Mouse (Mus musculus): ENCODE results near the gene Nf1. TPM values are rescaled to one million over a fixed set of nuclear protein-coding genes. Genes with fewer than 3 reads are reported as not detected.

Nf1 gene
- polyA plus RNA-seq, 1 experiment from 2014 or later, result 6.6 TPM

- Histone ChIP-seq H3K4me3 (ENCODE audit: low read length) (no peak overlapping the region), H3K4me2 (replicated peaks; ENCODE audit: low read depth, low read length) (no peak overlapping the region), H3K9me3 (ENCODE audit: low read length) (no peaks in the 10 kb centered on the region), H3K9ac (replicated peaks; ENCODE audit: low read length) (no peak overlapping the region), H3K36me3 (ENCODE audit: insufficient read depth, low read length) (no peaks in the 10 kb centered on the region), H3K27me3 (ENCODE audit: insufficient read depth, low read length) (no peaks in the 10 kb centered on the region), H3K27ac (ENCODE audit: low read length) (no peak overlapping the region), H3K4me1 (ENCODE audit: insufficient read depth, low read length) (no peaks in the 10 kb centered on the region)
- no peak for ATAC-seq (ENCODE audit: low FRiP score, low TSS enrichment)
- WGBS, result 87% methylated on average over 3 of the region's 3 CpGs
Observed at GRCm38 (mm10) chr11:79356995-79357394, 17.5 kb downstream of the Nf1 start.

DNA sequence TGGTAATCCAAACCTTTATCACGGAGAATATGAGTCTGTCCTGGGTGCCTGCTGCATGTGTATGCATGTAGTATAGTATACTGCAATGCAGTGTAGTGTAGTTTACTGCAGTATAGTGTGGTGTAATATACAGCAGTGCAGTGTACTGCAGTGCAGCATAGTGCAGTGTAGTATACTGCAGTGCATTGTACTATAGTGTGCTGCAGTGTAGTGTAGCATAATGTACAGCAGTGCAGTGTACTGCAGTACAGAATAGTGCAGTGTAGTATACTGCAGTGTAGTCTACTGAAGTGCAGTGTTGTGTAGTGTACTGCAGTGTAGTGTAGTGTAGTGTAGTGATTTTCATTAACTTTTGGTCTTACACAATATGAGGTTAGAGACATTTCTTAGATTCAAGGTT is 17.9 kb downstream of the Nf1 start:
- Histone ChIP-seq H3K9me3 (ENCODE audit: low read length) (no peaks in the 10 kb centered on the region), H3K27ac (ENCODE audit: low read length) (no peak overlapping the region), H3K27me3 (ENCODE audit: insufficient read depth, low read length) (no peaks in the 10 kb centered on the region), H3K4me1 (ENCODE audit: insufficient read depth, low read length) (no peaks in the 10 kb centered on the region), H3K9ac (replicated peaks; ENCODE audit: low read length) (no peak overlapping the region), H3K4me3 (ENCODE audit: low read length) (no peak overlapping the region), H3K36me3 (ENCODE audit: insufficient read depth, low read length) (no peaks in the 10 kb centered on the region), H3K4me2 (replicated peaks; ENCODE audit: low read depth, low read length) (no peak overlapping the region)
- WGBS, result 91% methylated on average over 1 of the region's 1 CpGs
- peak; percentile 23; the same call in 1 of the 2 replicates for ATAC-seq (ENCODE audit: low FRiP score, low TSS enrichment)

DNA sequence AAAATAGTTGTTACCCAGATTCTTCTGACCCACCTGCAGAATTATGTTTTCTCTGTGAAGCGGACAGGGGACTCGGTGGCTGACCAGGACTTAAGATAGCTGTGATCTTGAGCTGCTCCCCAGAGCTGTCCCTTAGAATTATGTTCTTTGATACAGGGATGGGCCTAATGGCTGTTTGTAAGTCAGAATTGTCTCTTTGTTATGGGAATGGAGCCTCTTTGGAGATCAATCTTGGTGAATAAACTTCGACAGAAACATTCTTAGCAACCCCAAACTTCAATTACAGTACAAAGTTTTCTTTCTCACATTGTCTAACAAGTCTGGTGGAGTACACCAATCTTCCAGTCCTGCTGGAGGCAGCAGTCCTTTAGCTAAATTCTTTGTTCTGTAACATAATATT is 25.5 kb downstream of the Nf1 start:
- Histone ChIP-seq H3K27ac (ENCODE audit: low read length) (no peak overlapping the region), H3K4me3 (ENCODE audit: low read length) (no peak overlapping the region), H3K4me2 (replicated peaks; ENCODE audit: low read depth, low read length) (no peak overlapping the region), H3K27me3 (ENCODE audit: insufficient read depth, low read length) (no peaks in the 10 kb centered on the region), H3K4me1 (ENCODE audit: insufficient read depth, low read length) (peaks cover 7% of the 10 kb centered on the region; the same call in 1 of the 2 replicates), H3K9ac (replicated peaks; ENCODE audit: low read length) (no peak overlapping the region), H3K9me3 (ENCODE audit: low read length) (0 out of 2 replicates have a peak, but pooled peaks cover 2% of the 10 kb centered on the region), H3K36me3 (ENCODE audit: insufficient read depth, low read length) (no peaks in the 10 kb centered on the region)
- 87% methylated on average over 3 of the region's 3 CpGs for WGBS
- no peak for ATAC-seq (ENCODE audit: low FRiP score, low TSS enrichment)

DNA sequence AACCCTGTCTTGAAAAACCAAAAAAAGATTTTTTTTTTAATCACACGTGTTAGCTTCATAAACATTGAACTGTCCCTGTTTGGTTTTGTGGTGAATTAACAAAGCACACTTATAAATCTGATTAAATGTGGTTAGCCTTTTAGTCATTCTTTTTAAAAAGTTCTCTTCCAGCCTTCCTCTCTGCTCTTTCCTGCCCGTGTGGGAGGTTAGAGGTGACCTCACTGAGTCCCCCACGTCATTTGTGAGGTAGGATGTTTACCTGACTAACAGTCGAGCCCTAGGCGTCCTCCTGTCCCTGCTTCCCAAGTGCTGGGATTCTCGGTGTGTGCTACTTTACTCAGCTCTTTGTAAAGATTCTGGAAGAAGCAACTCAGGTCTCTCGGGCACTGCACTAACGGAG is 26.8 kb downstream of the Nf1 start:
- Histone ChIP-seq H3K4me3 (ENCODE audit: low read length) (no peak overlapping the region), H3K9ac (replicated peaks; ENCODE audit: low read length) (no peak overlapping the region), H3K4me1 (ENCODE audit: insufficient read depth, low read length) (peaks cover 7% of the 10 kb centered on the region; the same call in 1 of the 2 replicates), H3K4me2 (replicated peaks; ENCODE audit: low read depth, low read length) (no peak overlapping the region), H3K27me3 (ENCODE audit: insufficient read depth, low read length) (no peaks in the 10 kb centered on the region), H3K9me3 (ENCODE audit: low read length) (0 out of 2 replicates have a peak, but pooled peaks cover 2% of the 10 kb centered on the region), H3K36me3 (ENCODE audit: insufficient read depth, low read length) (no peaks in the 10 kb centered on the region), H3K27ac (ENCODE audit: low read length) (no peak overlapping the region)
- 32% methylated on average over 8 of the region's 8 CpGs for WGBS
- no peak for ATAC-seq (ENCODE audit: low FRiP score, low TSS enrichment)

DNA sequence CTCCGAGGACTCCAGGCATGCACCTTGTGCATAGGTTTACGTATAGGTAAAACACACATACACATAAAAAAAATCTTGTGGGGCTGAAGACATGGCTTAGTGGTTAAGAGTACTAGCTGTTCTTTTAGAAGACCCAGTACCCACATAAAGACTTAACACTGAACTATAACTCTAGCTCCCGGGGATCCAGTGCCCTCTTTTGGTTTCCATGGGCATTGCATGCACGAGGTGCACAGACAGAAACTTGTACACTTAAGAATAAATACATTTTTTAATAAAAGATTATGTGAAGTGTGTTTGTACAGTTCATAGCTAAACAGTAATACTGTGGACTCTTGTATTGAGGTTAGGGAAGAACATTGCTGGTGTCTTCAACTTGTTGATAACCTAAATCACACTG is 33.5 kb downstream of the Nf1 start:
- H3K9me3 ChIP-seq (ENCODE audit: low read length), result no peaks in the 10 kb centered on the region
- no peaks in the 10 kb centered on the region for H3K27me3 ChIP-seq (ENCODE audit: insufficient read depth, low read length)
- no peaks in the 10 kb centered on the region for H3K4me1 ChIP-seq (ENCODE audit: insufficient read depth, low read length)
- peaks cover 3% of the 10 kb centered on the region; the same call in 1 of the 2 replicates for H3K36me3 ChIP-seq (ENCODE audit: insufficient read depth, low read length)
- H3K4me3 ChIP-seq (ENCODE audit: low read length), result no peak overlapping the region
- ATAC-seq (ENCODE audit: low FRiP score, low TSS enrichment), result no peak
- no peak overlapping the region for H3K9ac ChIP-seq (replicated peaks; ENCODE audit: low read length)
- H3K27ac ChIP-seq (ENCODE audit: low read length), result no peak overlapping the region
- WGBS, result 94% methylated on average over 4 of the region's 4 CpGs
- H3K4me2 ChIP-seq (replicated peaks; ENCODE audit: low read depth, low read length), result no peak overlapping the region

DNA sequence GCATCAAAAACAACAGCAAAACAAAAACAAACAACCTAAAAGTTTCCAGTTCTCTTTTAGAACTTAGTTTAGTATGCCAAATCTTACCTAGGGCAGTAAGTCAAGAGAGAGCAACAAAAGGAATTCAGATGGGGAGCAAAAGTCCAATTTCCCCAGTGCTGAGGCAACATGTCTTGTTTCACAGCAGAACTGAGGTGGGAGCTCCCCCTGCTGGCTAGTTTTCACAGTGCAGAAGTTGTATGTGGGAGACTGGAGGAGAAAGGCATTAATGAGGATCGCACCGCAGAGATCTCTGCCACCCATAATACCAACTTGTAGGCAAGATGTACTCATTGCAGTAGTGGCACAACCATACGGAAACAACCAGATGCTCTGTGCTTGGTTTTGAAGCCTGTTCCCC is 58.8 kb downstream of the Nf1 start:
- no peaks in the 10 kb centered on the region for H3K9me3 ChIP-seq (ENCODE audit: low read length)
- H3K4me1 ChIP-seq (ENCODE audit: insufficient read depth, low read length), result no peaks in the 10 kb centered on the region
- no peak overlapping the region for H3K4me2 ChIP-seq (replicated peaks; ENCODE audit: low read depth, low read length)
- no peak overlapping the region for H3K4me3 ChIP-seq (ENCODE audit: low read length)
- H3K36me3 ChIP-seq (ENCODE audit: insufficient read depth, low read length), result peaks cover 15% of the 10 kb centered on the region
- no peak overlapping the region for H3K9ac ChIP-seq (replicated peaks; ENCODE audit: low read length)
- 63% methylated on average over 3 of the region's 3 CpGs for WGBS
- no peak overlapping the region for H3K27ac ChIP-seq (ENCODE audit: low read length)
- H3K27me3 ChIP-seq (ENCODE audit: insufficient read depth, low read length), result no peaks in the 10 kb centered on the region
- no peak for ATAC-seq (ENCODE audit: low FRiP score, low TSS enrichment)

DNA sequence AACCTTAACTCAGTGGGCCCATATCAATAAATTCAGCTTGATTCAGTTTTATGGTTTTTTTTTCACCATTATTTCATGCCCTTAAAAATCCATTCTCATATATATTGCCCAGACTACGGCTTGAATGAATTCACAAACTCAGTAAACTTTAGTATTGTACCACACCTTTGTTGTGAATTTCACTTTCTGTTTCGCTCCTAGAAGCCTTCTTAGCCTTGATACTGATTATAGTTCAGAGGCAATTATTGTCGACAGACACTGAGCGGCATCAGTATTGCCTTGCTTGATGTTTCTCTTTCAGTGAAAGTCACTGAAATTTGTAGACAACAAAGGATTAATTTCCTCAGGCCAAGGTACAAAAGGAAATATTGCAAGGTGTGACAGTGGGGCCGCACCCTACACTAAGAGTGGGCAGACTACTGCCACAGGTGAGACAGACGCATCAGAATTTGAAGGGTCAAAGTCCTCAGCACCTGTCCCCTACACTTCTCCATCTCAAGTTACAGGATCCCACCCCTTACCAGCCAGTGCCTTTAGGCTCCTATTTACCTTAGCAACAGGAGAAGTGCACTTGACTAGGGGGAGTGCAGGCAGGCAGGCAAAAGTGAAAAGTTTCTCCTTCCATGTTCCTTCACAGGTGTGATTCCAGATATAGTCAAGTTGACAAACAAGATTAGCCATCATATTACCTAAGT is 64.3 kb downstream of the Nf1 start:
- Histone ChIP-seq H3K27me3 (ENCODE audit: insufficient read depth, low read length) (no peaks in the 10 kb centered on the region), H3K27ac (ENCODE audit: low read length) (no peak overlapping the region), H3K36me3 (ENCODE audit: insufficient read depth, low read length) (peaks cover 16% of the 10 kb centered on the region), H3K4me3 (ENCODE audit: low read length) (no peak overlapping the region), H3K9me3 (ENCODE audit: low read length) (no peaks in the 10 kb centered on the region), H3K4me2 (replicated peaks; ENCODE audit: low read depth, low read length) (no peak overlapping the region), H3K4me1 (ENCODE audit: insufficient read depth, low read length) (no peaks in the 10 kb centered on the region), H3K9ac (replicated peaks; ENCODE audit: low read length) (no peak overlapping the region)
- 90% methylated on average over 6 of the region's 6 CpGs for WGBS
- ATAC-seq (ENCODE audit: low FRiP score, low TSS enrichment), result no peak

DNA sequence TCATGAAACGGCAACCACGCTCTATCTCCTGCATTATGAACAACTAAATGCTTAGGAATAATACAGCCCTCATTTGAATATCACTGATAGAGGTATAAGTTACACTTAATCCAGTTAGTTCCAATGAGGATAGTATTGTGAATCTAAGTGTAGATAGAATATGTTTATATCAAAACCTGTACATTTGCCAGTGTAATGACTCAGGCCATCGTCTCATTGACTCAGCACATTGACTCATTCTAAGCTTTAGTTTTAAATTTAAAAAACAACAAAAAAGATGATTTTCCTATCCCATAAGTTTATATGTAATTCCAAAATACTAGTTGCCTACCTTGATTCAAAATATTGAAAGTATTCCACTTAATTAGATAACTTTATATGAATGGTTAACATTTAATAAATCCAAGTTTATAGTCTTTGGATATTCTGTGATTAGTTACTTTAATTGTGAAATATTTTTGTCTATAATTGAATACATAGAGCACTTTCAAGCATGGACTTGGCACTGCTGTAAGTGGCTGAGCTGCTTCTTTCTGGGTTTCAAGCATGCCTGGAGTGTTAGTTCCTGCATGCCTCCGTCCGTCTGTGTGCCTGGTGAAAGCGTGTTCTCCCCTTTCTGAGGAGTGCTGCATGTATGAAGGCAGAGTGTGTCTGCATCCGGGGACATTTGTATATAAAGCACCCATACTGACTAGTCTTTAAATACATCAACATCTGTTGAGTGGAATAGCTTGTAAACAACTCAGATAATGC is 74.4 kb downstream of the Nf1 start:
- no peak overlapping the region for H3K27ac ChIP-seq (ENCODE audit: low read length)
- H3K27me3 ChIP-seq (ENCODE audit: insufficient read depth, low read length), result no peaks in the 10 kb centered on the region
- no peak overlapping the region for H3K9ac ChIP-seq (replicated peaks; ENCODE audit: low read length)
- no peak for ATAC-seq (ENCODE audit: low FRiP score, low TSS enrichment)
- no peak overlapping the region for H3K4me2 ChIP-seq (replicated peaks; ENCODE audit: low read depth, low read length)
- no peaks in the 10 kb centered on the region for H3K4me1 ChIP-seq (ENCODE audit: insufficient read depth, low read length)
- WGBS, result 94% methylated on average over 7 of the region's 7 CpGs
- H3K9me3 ChIP-seq (ENCODE audit: low read length), result no peaks in the 10 kb centered on the region
- no peak overlapping the region for H3K4me3 ChIP-seq (ENCODE audit: low read length)
- peaks cover 25% of the 10 kb centered on the region; the same call in 1 of the 2 replicates for H3K36me3 ChIP-seq (ENCODE audit: insufficient read depth, low read length)

- no peak overlapping the region for H3K27ac ChIP-seq (ENCODE audit: low read length)
- ATAC-seq (ENCODE audit: low FRiP score, low TSS enrichment), result no peak
- H3K9me3 ChIP-seq (ENCODE audit: low read length), result no peaks in the 10 kb centered on the region
- no peak overlapping the region for H3K4me2 ChIP-seq (replicated peaks; ENCODE audit: low read depth, low read length)
- no peaks in the 10 kb centered on the region for H3K36me3 ChIP-seq (ENCODE audit: insufficient read depth, low read length)
- no peak overlapping the region for H3K9ac ChIP-seq (replicated peaks; ENCODE audit: low read length)
- H3K4me3 ChIP-seq (ENCODE audit: low read length), result no peak overlapping the region
- 89% methylated on average over 5 of the region's 5 CpGs for WGBS
- H3K27me3 ChIP-seq (ENCODE audit: insufficient read depth, low read length), result no peaks in the 10 kb centered on the region
- H3K4me1 ChIP-seq (ENCODE audit: insufficient read depth, low read length), result no peaks in the 10 kb centered on the region
Observed at GRCm38 (mm10) chr11:79422496-79422895, 83.0 kb downstream of the Nf1 start.

DNA sequence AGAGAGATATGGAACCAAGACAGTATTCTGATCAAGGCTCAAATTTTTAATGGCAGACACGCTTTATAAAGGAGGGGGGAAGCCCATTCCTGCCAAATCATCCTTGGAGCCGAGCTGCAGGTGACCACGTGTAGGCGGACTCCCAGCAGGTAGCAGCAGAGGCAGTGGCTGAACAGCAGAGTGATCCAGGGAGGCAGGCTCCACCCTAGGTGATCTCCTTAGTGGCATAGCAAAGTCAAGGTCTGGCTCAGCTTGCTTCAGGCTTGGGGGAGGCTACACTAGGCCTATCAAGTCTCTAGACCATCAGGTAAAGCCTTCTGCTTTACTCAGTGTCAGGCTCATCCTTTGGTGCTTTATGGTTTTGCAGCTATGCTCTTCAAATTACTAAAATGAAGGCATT is 87.1 kb downstream of the Nf1 start:
- Histone ChIP-seq H3K4me1 (ENCODE audit: insufficient read depth, low read length) (no peaks in the 10 kb centered on the region), H3K9me3 (ENCODE audit: low read length) (no peaks in the 10 kb centered on the region), H3K27ac (ENCODE audit: low read length) (no peak overlapping the region), H3K4me2 (replicated peaks; ENCODE audit: low read depth, low read length) (no peak overlapping the region), H3K4me3 (ENCODE audit: low read length) (no peak overlapping the region), H3K36me3 (ENCODE audit: insufficient read depth, low read length) (0 out of 2 replicates have a peak, but pooled peaks cover 4% of the 10 kb centered on the region), H3K9ac (replicated peaks; ENCODE audit: low read length) (no peak overlapping the region), H3K27me3 (ENCODE audit: insufficient read depth, low read length) (no peaks in the 10 kb centered on the region)
- no peak for ATAC-seq (ENCODE audit: low FRiP score, low TSS enrichment)
- whole genome bisulfite sequencing, result 65% methylated on average over 4 of the region's 4 CpGs
